Mouse (Mus musculus): Measurements from ENCODE around the gene Pcnx4.

DNA sequence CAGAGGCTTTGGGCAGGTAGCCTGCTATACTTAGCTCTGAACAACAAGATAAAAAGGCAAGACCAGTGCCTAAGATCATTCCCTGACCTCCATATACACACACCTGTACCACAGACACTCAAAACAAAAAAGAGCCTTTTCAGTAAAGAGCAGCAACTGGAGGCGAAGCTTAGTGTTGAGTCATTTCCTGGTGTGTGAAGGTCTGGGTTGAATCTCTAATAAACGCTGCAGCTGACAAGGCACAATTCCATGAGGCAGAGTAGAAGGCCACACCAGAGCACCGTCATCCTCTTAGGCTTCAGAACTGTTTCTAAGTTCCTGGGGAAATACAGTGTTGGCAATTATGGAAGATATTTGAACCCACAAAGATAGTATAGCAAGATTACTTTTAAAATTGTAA is 48.7 kb upstream of the Pcnx4 start:
- TF ChIP-seq CTCF (IDR thresholded peaks at IDR 0.05; ENCODE audit: borderline replicate concordance, control insufficient read depth, extremely low read depth, insufficient read depth, low read length, poor library complexity) (no peak), POLR2A (IDR thresholded peaks at IDR 0.05; ENCODE audit: control insufficient read depth, extremely low read depth, insufficient read depth, low read length, poor library complexity) (no peak)

Data from thymus, adult 2 months (tissue).